Mouse (Mus musculus) hindbrain, embryonic 14.5 days (tissue): ENCODE results near the gene Xpo1. TPM values are rescaled to one million over a fixed set of nuclear protein-coding genes. Genes with fewer than 3 reads are reported as not detected.

Source experiments
- ATAC-seq: fragments of 200-750 bp; cut with Nextera tagmentation; 2 replicates; pipeline ENCODE4 v1.8.0; 2017; ENCODE audit warnings: moderate number of reproducible peaks, mild to moderate bottlenecking, moderate TSS enrichment, moderate library complexity; ENCODE audit not compliant: low FRiP score
- DNase-seq: peaks from one replicate; pipeline ENCODE4 v3.0.0-alpha.2; 2015; ENCODE audit warnings: low spot score
- H3K27ac ChIP-seq: fragments of 300-500 bp; sonication (generic); 2 replicates; pipeline ENCODE4 v1.5.1; 2014; ENCODE audit warnings: mild to moderate bottlenecking, moderate library complexity
- H3K27me3 ChIP-seq: fragments of 300-500 bp; sonication (generic); 2 replicates; pipeline ENCODE4 v1.6.1; 2014; ENCODE audit warnings: mild to moderate bottlenecking, low read length, mixed read lengths; ENCODE audit not compliant: control insufficient read depth, insufficient read depth
- H3K36me3 ChIP-seq: fragments of 300-500 bp; sonication (generic); replicated peaks from 2 replicates; pipeline ENCODE4 v1.6.1; 2014; ENCODE audit not compliant: control insufficient read depth, insufficient read depth
- H3K4me1 ChIP-seq: fragments of 300-500 bp; sonication (generic); replicated peaks from 2 replicates; pipeline ENCODE4 v1.6.1; 2014; ENCODE audit warnings: antibody characterized with exemption, low read length, mixed read lengths; ENCODE audit not compliant: control insufficient read depth, insufficient read depth
- H3K4me2 ChIP-seq: fragments of 300-500 bp; sonication (generic); replicated peaks from 2 replicates; pipeline ENCODE4 v1.6.1; 2014; ENCODE audit warnings: mild to moderate bottlenecking, moderate library complexity
- H3K4me3 ChIP-seq: fragments of 300-500 bp; sonication (generic); replicated peaks from 2 replicates; pipeline ENCODE4 v1.5.1; 2014; ENCODE audit warnings: mild to moderate bottlenecking, low read length
- H3K9ac ChIP-seq: fragments of 300-500 bp; sonication (generic); 2 replicates; pipeline ENCODE4 v1.6.1; 2014
- H3K9me3 ChIP-seq: fragments of 300-500 bp; sonication (generic); 2 replicates; pipeline ENCODE4 v1.6.1; 2016; ENCODE audit warnings: low read length; ENCODE audit not compliant: control insufficient read depth
- WGBS: fragments of 180-500 bp; shearing (Covaris S2); extraction: QIAGEN DNeasy Blood & Tissue Kit; methylation state at CpG from one replicate; pipeline ENCODE4 v1.1.7; 2014; 5-methylcytosine and 5-hydroxymethylcytosine counted together
- polyA plus RNA-seq: library from polyadenylated mRNA; unstranded; fragments of >200 nt; fragmentation: Nextera tagmentation; extraction: Ambion mirVana; gene quantifications from 2 replicates; pipeline ENCODE4 v1.2.1, GENCODE M21; 2014

Gene Xpo1
- 90.7 and 94.9 TPM in 2 replicates for polyA plus RNA-seq

GRCm38 (mm10) chr11:23255427-23256193 lies at the start of gene Xpo1:
Xpo1 (plus strand) TSS chr11:23256041.
- under 1% methylated on average over 56 of the region's 60 CpGs for WGBS
- Histone ChIP-seq H3K27me3 (no peaks in the 10 kb centered on the region), H3K36me3 (no peaks in the 10 kb centered on the region), H3K4me3 (peak within 1 kb of the TSS; percentile 95), H3K27ac (peak within 1 kb of the TSS; percentile 100), H3K4me1 (peaks cover 27% of the 10 kb centered on the region), H3K4me2 (peak within 1 kb of the TSS; percentile 96), H3K9ac (peak within 1 kb of the TSS; percentile 99), H3K9me3 (no peaks in the 10 kb centered on the region)
- peak; percentile 99 for DNase-seq
- ATAC-seq = peak; percentile 99

- no peak for ATAC-seq
- no peaks in the 10 kb centered on the region for H3K4me1 ChIP-seq
- no peak overlapping the region for H3K9ac ChIP-seq
- H3K27ac ChIP-seq = no peak overlapping the region
- no peaks in the 10 kb centered on the region for H3K27me3 ChIP-seq
- H3K36me3 ChIP-seq = no peaks in the 10 kb centered on the region
- no peak for DNase-seq
- 90% methylated on average over 7 of the region's 7 CpGs for WGBS
- no peak overlapping the region for H3K4me3 ChIP-seq
- H3K9me3 ChIP-seq = no peaks in the 10 kb centered on the region
- H3K4me2 ChIP-seq = no peak overlapping the region
Observed at GRCm38 (mm10) chr11:23209717-23210116, 46.1 kb upstream of the Xpo1 start.

GRCm38 (mm10) chr11:23210590-23211510 lies 45.0 kb upstream of the Xpo1 start:
- Histone ChIP-seq H3K27ac (no peak overlapping the region), H3K4me2 (peak overlapping the region; percentile 50), H3K4me1 (no peaks in the 10 kb centered on the region), H3K36me3 (no peaks in the 10 kb centered on the region), H3K4me3 (peak overlapping the region; percentile 14), H3K9ac (peak overlapping the region; percentile 25; the same call in 1 of the 2 replicates), H3K27me3 (no peaks in the 10 kb centered on the region), H3K9me3 (no peaks in the 10 kb centered on the region)
- WGBS = 12% methylated on average over 16 of the region's 16 CpGs
- DNase-seq = peak; percentile 28
- peak; percentile 55; the same call in 1 of the 2 replicates for ATAC-seq

- Histone ChIP-seq H3K9me3 (no peaks in the 10 kb centered on the region), H3K9ac (no peak overlapping the region), H3K27me3 (no peaks in the 10 kb centered on the region), H3K4me1 (no peaks in the 10 kb centered on the region), H3K27ac (no peak overlapping the region), H3K4me2 (no peak overlapping the region), H3K4me3 (no peak overlapping the region), H3K36me3 (no peaks in the 10 kb centered on the region)
- 92% methylated on average over 9 of the region's 9 CpGs for WGBS
- no peak for DNase-seq
- no peak for ATAC-seq
Observed at GRCm38 (mm10) chr11:23217430-23217829, 38.4 kb upstream of the Xpo1 start.

GRCm38 (mm10) chr11:23236015-23236414 lies 19.8 kb upstream of the Xpo1 start:
- no peaks in the 10 kb centered on the region for H3K27me3 ChIP-seq
- H3K4me1 ChIP-seq = no peaks in the 10 kb centered on the region
- H3K4me3 ChIP-seq = no peak overlapping the region
- no peaks in the 10 kb centered on the region for H3K9me3 ChIP-seq
- H3K36me3 ChIP-seq = no peaks in the 10 kb centered on the region
- H3K9ac ChIP-seq = no peak overlapping the region
- H3K27ac ChIP-seq = no peak overlapping the region
- H3K4me2 ChIP-seq = no peak overlapping the region
- no peak for ATAC-seq
- WGBS = 88% methylated on average over 4 of the region's 4 CpGs
- no peak for DNase-seq

- Histone ChIP-seq H3K9me3 (no peaks in the 10 kb centered on the region), H3K4me2 (no peak overlapping the region), H3K4me3 (no peak overlapping the region), H3K27ac (no peak overlapping the region), H3K4me1 (peaks cover 19% of the 10 kb centered on the region), H3K36me3 (no peaks in the 10 kb centered on the region), H3K9ac (no peak overlapping the region), H3K27me3 (no peaks in the 10 kb centered on the region)
- ATAC-seq (no peak), DNase-seq (no peak)
- 95% methylated on average over 4 of the region's 4 CpGs for WGBS
Observed at GRCm38 (mm10) chr11:23253931-23254330, 1.9 kb upstream of the Xpo1 start.

- no peak for ATAC-seq
- Histone ChIP-seq H3K9me3 (no peaks in the 10 kb centered on the region), H3K4me3 (peak overlapping the region; percentile 95), H3K27me3 (no peaks in the 10 kb centered on the region), H3K4me1 (peaks cover 24% of the 10 kb centered on the region), H3K36me3 (no peaks in the 10 kb centered on the region), H3K9ac (peak overlapping the region; percentile 86), H3K4me2 (peak overlapping the region; percentile 60), H3K27ac (peak overlapping the region; percentile 94)
- WGBS = 88% methylated on average over 4 of the region's 4 CpGs
- no peak for DNase-seq
Observed at GRCm38 (mm10) chr11:23254548-23254947, 1.3 kb upstream of the Xpo1 start.

- no peak for DNase-seq
- 2% methylated on average over 22 of the region's 24 CpGs for WGBS
- Histone ChIP-seq H3K9ac (peak overlapping the region; percentile 86), H3K4me3 (peak overlapping the region; percentile 95), H3K4me2 (peak overlapping the region; percentile 60), H3K4me1 (peaks cover 24% of the 10 kb centered on the region), H3K9me3 (no peaks in the 10 kb centered on the region), H3K36me3 (no peaks in the 10 kb centered on the region), H3K27me3 (no peaks in the 10 kb centered on the region), H3K27ac (peak overlapping the region; percentile 94)
- ATAC-seq = no peak; the same call in 1 of the 2 replicates
Observed at GRCm38 (mm10) chr11:23255053-23255426, 801 bp upstream of the Xpo1 start.

- ATAC-seq (no peak; the same call in 1 of the 2 replicates), DNase-seq (peak; percentile 38)
- Histone ChIP-seq H3K27me3 (no peaks in the 10 kb centered on the region), H3K36me3 (no peaks in the 10 kb centered on the region), H3K9ac (peak overlapping the region; percentile 99), H3K9me3 (no peaks in the 10 kb centered on the region), H3K4me3 (peak overlapping the region; percentile 95), H3K4me2 (peak overlapping the region; percentile 96), H3K27ac (peak overlapping the region; percentile 100), H3K4me1 (peaks cover 27% of the 10 kb centered on the region)
- under 1% methylated on average over 48 of the region's 51 CpGs for WGBS
Observed at GRCm38 (mm10) chr11:23256194-23256802, 457 bp downstream of the Xpo1 start.
